Mouse (Mus musculus) MEL (cell line): ENCODE results near the gene BC051019. TPM values are rescaled to one million over a fixed set of nuclear protein-coding genes. Genes with fewer than 3 reads are reported as not detected.

Experiments used
- DNase-seq: peaks from one replicate; pipeline ENCODE4 v3.0.0; 2011; ENCODE audit warnings: low read depth, low spot score
- H3K27ac ChIP-seq: 2 replicates; pipeline ENCODE4 v1.5.1; 2012; ENCODE audit warnings: low read depth, mild to moderate bottlenecking, control low read depth, low read length, moderate library complexity; ENCODE audit not compliant: control insufficient read depth
- H3K27me3 ChIP-seq, 2 experiments: fragments of 150-350 bp in 1 of 2; sonication (generic) in 1 of 2; 2 replicates each; pipeline ENCODE4 v1.6.1; 2012; ENCODE audit warnings: low read length in 2 of 2, mild to moderate bottlenecking in 2 of 2, improper control_type of control experiment in 1 of 2, moderate library complexity in 1 of 2; ENCODE audit not compliant: insufficient read depth in 2 of 2, control insufficient read depth in 1 of 2
- H3K36me3 ChIP-seq, 2 experiments: 2 replicates each; pipeline ENCODE4 v1.6.1; 2012 to 2014; ENCODE audit warnings: low read length in 2 of 2, improper control_type of control experiment in 1 of 2, inconsistent platforms in 1 of 2, mild to moderate bottlenecking in 1 of 2; ENCODE audit not compliant: insufficient read depth in 2 of 2, control insufficient read depth in 1 of 2
- H3K4me1 ChIP-seq, 2 experiments: fragments of 150-350 bp in 1 of 2; sonication (generic) in 1 of 2; 2 replicates each; pipeline ENCODE4 v1.6.1; 2012; ENCODE audit warnings: low read length in 2 of 2, improper control_type of control experiment in 1 of 2, mild to moderate bottlenecking in 1 of 2; ENCODE audit not compliant: insufficient read depth in 2 of 2, control insufficient read depth in 1 of 2
- H3K4me3 ChIP-seq, 2 experiments: fragments of 150-350 bp in 1 of 2; sonication (generic) in 1 of 2; 2 replicates each; pipeline ENCODE4 v1.5.1; 2012; ENCODE audit warnings: low read depth in 2 of 2, low read length in 2 of 2, mild to moderate bottlenecking in 2 of 2, moderate library complexity in 2 of 2, control low read depth in 1 of 2, improper control_type of control experiment in 1 of 2; ENCODE audit not compliant: control insufficient read depth in 1 of 2, insufficient read depth in 1 of 2
- H3K79me2 ChIP-seq: 2 replicates; pipeline ENCODE4 v1.6.1; 2012; ENCODE audit warnings: mild to moderate bottlenecking, low read length, moderate library complexity; ENCODE audit not compliant: control insufficient read depth, poor library complexity, insufficient read depth
- H3K9ac ChIP-seq: 2 replicates; pipeline ENCODE4 v1.6.1; 2012; ENCODE audit warnings: low read depth, mild to moderate bottlenecking, control low read depth, low read length, moderate library complexity; ENCODE audit not compliant: control insufficient read depth, poor library complexity, severe bottlenecking
- H3K9me3 ChIP-seq: fragments of 150-350 bp; sonication (generic); replicated peaks from 2 replicates; pipeline ENCODE4 v1.6.1; 2012; ENCODE audit warnings: mild to moderate bottlenecking, low read length, improper control_type of control experiment, moderate library complexity; ENCODE audit not compliant: insufficient read depth
- CHD1 ChIP-seq: IDR thresholded peaks from 2 replicates; pipeline ENCODE4 v1.6.1; 2012; ENCODE audit warnings: low read depth, mild to moderate bottlenecking, inconsistent platforms, low read length, improper control_type of control experiment
- CHD2 ChIP-seq: IDR thresholded peaks from 2 replicates; pipeline ENCODE4 v1.6.1; 2011; ENCODE audit warnings: low read length, improper control_type of control experiment
- CTCF ChIP-seq, 3 experiments: IDR thresholded peaks in 2 of 3; conservative IDR thresholded peaks in 1 of 3; 2 replicates each; pipeline ENCODE4 v1.5.1; 2011 to 2012; ENCODE audit warnings: low read length in 3 of 3, low read depth in 2 of 3, mild to moderate bottlenecking in 2 of 3, improper control_type of control experiment in 1 of 3, inconsistent platforms in 1 of 3, mixed read lengths in 1 of 3, moderate library complexity in 1 of 3; ENCODE audit not compliant: control insufficient read depth in 1 of 3, insufficient read depth in 1 of 3, poor library complexity in 1 of 3, severe bottlenecking in 1 of 3
- ELF1 ChIP-seq: IDR thresholded peaks from 2 replicates; pipeline ENCODE4 v1.6.1; 2014; ENCODE audit warnings: low read depth, mild to moderate bottlenecking, inconsistent platforms, low read length, improper control_type of control experiment, moderate library complexity
- EP300 ChIP-seq, 2 experiments: IDR thresholded peaks; 2 replicates each; pipeline ENCODE4 v1.6.1; 2011; ENCODE audit warnings: improper control_type of control experiment in 2 of 2, low read length in 2 of 2, low read depth in 1 of 2, mild to moderate bottlenecking in 1 of 2
- ETS1 ChIP-seq: IDR thresholded peaks from 2 replicates; pipeline ENCODE4 v1.6.1; 2012; ENCODE audit warnings: low read depth, mild to moderate bottlenecking, inconsistent platforms, low read length, improper control_type of control experiment, moderate library complexity
- GABPA ChIP-seq: IDR thresholded peaks from 2 replicates; pipeline ENCODE4 v1.6.1; 2012; ENCODE audit warnings: low read depth, mild to moderate bottlenecking, inconsistent platforms, low read length, improper control_type of control experiment, moderate library complexity
- HCFC1 ChIP-seq: IDR thresholded peaks from 2 replicates; pipeline ENCODE4 v1.6.1; 2012; ENCODE audit warnings: low read depth, mild to moderate bottlenecking, inconsistent platforms, low read length, improper control_type of control experiment, moderate library complexity
- JUND ChIP-seq: IDR thresholded peaks from 2 replicates; pipeline ENCODE4 v1.6.1; 2011; ENCODE audit warnings: low read depth, mild to moderate bottlenecking, improper control_type of control experiment, low read length
- MAZ ChIP-seq: IDR thresholded peaks from 2 replicates; pipeline ENCODE4 v1.6.1; 2012; ENCODE audit warnings: low read depth, mild to moderate bottlenecking, inconsistent platforms, low read length, improper control_type of control experiment
- MXI1 ChIP-seq: IDR thresholded peaks from 2 replicates; pipeline ENCODE4 v1.6.1; 2011; ENCODE audit warnings: mild to moderate bottlenecking, low read depth, low read length, improper control_type of control experiment
- MYB ChIP-seq: IDR thresholded peaks from 2 replicates; pipeline ENCODE4 v1.6.1; 2011; ENCODE audit warnings: mild to moderate bottlenecking, low read depth, low read length, improper control_type of control experiment
- MYC ChIP-seq: IDR thresholded peaks from 2 replicates; pipeline ENCODE4 v1.6.1; 2011; ENCODE audit warnings: low read depth, mild to moderate bottlenecking, low read length, improper control_type of control experiment, moderate library complexity
- NELFE ChIP-seq: IDR thresholded peaks from 2 replicates; pipeline ENCODE4 v1.6.1; 2011; ENCODE audit warnings: low read depth, low read length, improper control_type of control experiment
- RAD21 ChIP-seq: IDR thresholded peaks from 2 replicates; pipeline ENCODE4 v1.6.1; 2011; ENCODE audit warnings: mild to moderate bottlenecking, low read depth, low read length, improper control_type of control experiment
- RCOR1 ChIP-seq: IDR thresholded peaks from 2 replicates; pipeline ENCODE4 v1.6.1; 2012; ENCODE audit warnings: low read depth, mild to moderate bottlenecking, inconsistent platforms, low read length, improper control_type of control experiment
- SIN3A ChIP-seq: IDR thresholded peaks from 2 replicates; pipeline ENCODE4 v1.6.1; 2012; ENCODE audit warnings: low read length, improper control_type of control experiment, inconsistent platforms
- TCF12 ChIP-seq: IDR thresholded peaks from 2 replicates; pipeline ENCODE4 v1.6.1; 2014; ENCODE audit warnings: low read depth, mild to moderate bottlenecking, inconsistent platforms, low read length, improper control_type of control experiment, moderate library complexity
- UBTF ChIP-seq: IDR thresholded peaks from 2 replicates; pipeline ENCODE4 v1.6.1; 2012; ENCODE audit warnings: low read depth, mild to moderate bottlenecking, inconsistent platforms, low read length, improper control_type of control experiment, moderate library complexity, borderline replicate concordance; ENCODE audit not compliant: insufficient read depth
- USF1 ChIP-seq: IDR thresholded peaks from 2 replicates; pipeline ENCODE4 v1.6.1; 2014; ENCODE audit warnings: low read depth, mild to moderate bottlenecking, inconsistent platforms, low read length, improper control_type of control experiment, moderate library complexity
- ZC3H11A ChIP-seq: IDR thresholded peaks from 2 replicates; pipeline ENCODE4 v1.6.1; 2012; ENCODE audit warnings: low read depth, mild to moderate bottlenecking, inconsistent platforms, low read length, improper control_type of control experiment
- ZMIZ1 ChIP-seq: IDR thresholded peaks from 2 replicates; pipeline ENCODE4 v1.6.1; 2012; ENCODE audit warnings: low read depth, mild to moderate bottlenecking, inconsistent platforms, low read length, improper control_type of control experiment, moderate library complexity
- ZNF384 ChIP-seq: IDR thresholded peaks from 2 replicates; pipeline ENCODE4 v1.6.1; 2012; ENCODE audit warnings: low read depth, mild to moderate bottlenecking, inconsistent platforms, low read length, improper control_type of control experiment
- polyA plus RNA-seq, 2 experiments: library from polyadenylated mRNA; stranded (reverse) in 1 of 2; unstranded in 1 of 2; fragments of >175 nt in 1 of 2; fragments of >200 nt in 1 of 2; gene quantifications; 2 replicates each; pipeline versions ENCODE4 v1.2.1 to v1.2.4; 2012; ENCODE audit warnings: low replicate concordance in 2 of 2, low read depth in 1 of 2; ENCODE audit not compliant: insufficient read length in 2 of 2, insufficient read depth in 1 of 2, missing spikeins in 1 of 2
- total RNA-seq: library from RNA; depleted of rRNA; stranded (reverse); fragments of 300-350 nt; gene quantifications from 2 replicates; pipeline ENCODE4 v1.2.3, GENCODE M21; 2012

Gene BC051019
- total and polyA plus RNA-seq, 3 experiments: 0.39 TPM; not detected in 2

DNA sequence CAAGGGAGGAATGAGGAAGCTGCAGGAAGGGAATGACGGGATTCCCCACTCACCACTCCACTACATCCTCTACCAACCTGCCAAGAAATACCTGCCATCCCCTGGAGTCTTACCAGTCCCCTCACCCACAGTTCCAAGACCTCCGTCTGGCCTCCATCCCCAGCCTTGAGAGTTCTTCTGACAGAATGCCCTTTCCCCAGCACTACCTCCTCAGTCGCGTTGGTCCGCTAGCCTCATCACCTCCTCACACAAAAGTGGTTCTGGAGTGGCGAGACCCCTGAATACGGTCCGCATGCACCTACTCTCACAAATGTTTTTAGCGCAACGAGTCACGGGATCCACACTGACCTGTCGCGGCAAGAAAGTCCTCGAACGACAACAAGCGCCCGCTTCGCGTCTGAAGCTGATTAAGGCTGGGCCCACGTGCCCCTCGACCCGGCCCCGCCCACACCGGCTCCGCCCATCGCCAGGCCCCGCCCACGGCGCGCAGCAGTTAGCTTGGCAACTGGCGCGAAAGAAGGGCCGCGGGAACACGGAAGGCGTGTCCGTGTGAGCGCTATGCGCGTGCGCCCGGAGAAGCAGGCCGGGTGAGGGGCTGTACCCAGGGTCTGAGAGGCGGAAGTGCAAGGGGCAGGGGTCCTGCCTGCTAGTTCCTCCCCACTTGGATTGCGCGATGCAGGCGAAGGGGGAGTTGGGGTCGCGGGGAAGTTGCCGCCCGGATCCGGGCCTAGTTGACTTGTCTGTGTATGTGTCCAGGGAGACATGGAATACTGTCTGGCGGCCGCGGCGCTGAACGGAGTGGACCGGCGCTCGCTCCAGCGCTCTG, 20.2 kb downstream of the BC051019 start, which contains the start of the genes St5 and Akip1 (continued):
- TF ChIP-seq SIN3A: peak; percentile 79
- TF ChIP-seq CHD2: no peak
- TF ChIP-seq TCF12: 0 out of 2 replicates have a peak, but pooled peaks have one; percentile 11
- no peak for TF ChIP-seq MYB
- peak; percentile 94 for TF ChIP-seq USF1
- TF ChIP-seq MAZ: 0 out of 2 replicates have a peak, but pooled peaks have one; percentile 17
- TF ChIP-seq JUND: no peak
- TF ChIP-seq ZC3H11A: no peak
- peak; percentile 93 for TF ChIP-seq ELF1
- no peak for TF ChIP-seq GABPA
- no peak for TF ChIP-seq EP300 (IDR thresholded peaks at IDR 0.05; ENCODE audit: low read depth in 1 of 2, low read length in 2 of 2)
- TF ChIP-seq ZMIZ1: peak; percentile 44; the same call in 1 of the 2 replicates
- no peak for TF ChIP-seq RAD21
- TF ChIP-seq MXI1: peak; percentile 90
- no peak for TF ChIP-seq UBTF
- no peak for TF ChIP-seq CTCF (IDR thresholded peaks at IDR 0.05 in 2 of 3, conservative IDR thresholded peaks at IDR 0.05 in 1 of 3; ENCODE audit: control insufficient read depth in 1 of 3, insufficient read depth in 1 of 3, low read depth in 2 of 3, low read length in 3 of 3, poor library complexity in 1 of 3, severe bottlenecking in 1 of 3)
- no peak for TF ChIP-seq ZNF384
- TF ChIP-seq HCFC1: peak; percentile 73
- TF ChIP-seq, all 39 proteins: peak for 18

DNA sequence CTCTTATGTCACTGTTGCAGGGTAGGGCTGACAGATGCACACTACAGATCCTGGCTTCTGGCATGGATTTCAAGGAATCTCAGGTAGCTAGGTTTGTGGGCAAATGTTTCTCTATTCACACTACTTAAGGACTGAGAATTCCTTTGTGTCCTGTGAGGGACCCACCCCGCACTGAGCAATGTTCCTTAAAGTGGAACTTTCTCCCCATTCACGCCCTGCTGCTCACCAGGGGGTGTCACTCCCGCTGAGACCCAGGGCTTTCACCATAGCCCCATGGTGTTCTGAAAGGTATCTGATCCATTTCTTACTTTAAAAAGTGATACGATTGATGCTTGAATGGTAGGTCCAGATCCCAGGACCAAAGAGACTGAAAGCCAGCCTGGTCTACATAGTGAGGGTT, 20.9 kb downstream of the BC051019 start:
- peaks cover 3 to 29% of the 10 kb centered on the region in 2 experiments for H3K4me1 ChIP-seq
- H3K4me3 ChIP-seq: no peak overlapping the region
- H3K27ac ChIP-seq: no peak overlapping the region
- no peak for DNase-seq
- no peaks in the 10 kb centered on the region for H3K9me3 ChIP-seq
- TF ChIP-seq MYC: no peak
- TF ChIP-seq ETS1: no peak
- no peak for TF ChIP-seq NELFE
- no peak for TF ChIP-seq MXI1
- TF ChIP-seq CHD1: no peak
- no peak for TF ChIP-seq RCOR1
- peaks cover 4% of the 10 kb centered on the region for H3K79me2 ChIP-seq
- H3K36me3 ChIP-seq: peaks cover 0 to 22% of the 10 kb centered on the region in 2 experiments; a peak in 2 of 4 replicates
- H3K9ac ChIP-seq: no peak overlapping the region
- H3K27me3 ChIP-seq: no peaks in the 10 kb centered on the region
